Mouse (Mus musculus): ENCODE measurements around the gene Parp9.
"Not testable (repeated sequence)": the region's sequence is repeated elsewhere in the genome, so short reads cannot be mapped to it uniquely, and the experiment has no call there.

Gene Parp9

GRCm38 (mm10) chr16:35924341-35924740, 13.9 kb upstream of the Parp9 start:
- DNase-seq (ENCODE audit: low spot score): no peak

GRCm38 (mm10) chr16:35932179-35933055, 5.9 kb upstream of the Parp9 start:
- no peak for DNase-seq (ENCODE audit: low spot score)

GRCm38 (mm10) chr16:35933181-35933580, 5.1 kb upstream of the Parp9 start:
- no peak for DNase-seq (ENCODE audit: low spot score)

- no peak for DNase-seq (ENCODE audit: low spot score)
Measured at GRCm38 (mm10) chr16:35939261-35939660, 991 bp downstream of the Parp9 start.

- DNase-seq (ENCODE audit: low spot score): peak; percentile 70
Measured at GRCm38 (mm10) chr16:35939690-35940089, 1.4 kb downstream of the Parp9 start.

GRCm38 (mm10) chr16:35941382-35941781, 3.1 kb downstream of the Parp9 start:
- no peak for DNase-seq (ENCODE audit: low spot score)

- no peak for DNase-seq (ENCODE audit: low spot score)
Measured at GRCm38 (mm10) chr16:35949264-35949663, 11.0 kb downstream of the Parp9 start.

- DNase-seq (ENCODE audit: low spot score): no peak
Measured at GRCm38 (mm10) chr16:35951216-35951615, 12.9 kb downstream of the Parp9 start.

GRCm38 (mm10) chr16:35952628-35953130, 14.4 kb downstream of the Parp9 start:
- DNase-seq (ENCODE audit: low spot score): no peak

GRCm38 (mm10) chr16:35965991-35966390, 27.7 kb downstream of the Parp9 start:
- not testable (repeated sequence) for DNase-seq (ENCODE audit: low spot score)

GRCm38 (mm10) chr16:35966411-35967115, 28.3 kb downstream of the Parp9 start:
- DNase-seq (ENCODE audit: low spot score): no peak

- no peak for DNase-seq (ENCODE audit: low spot score)
Measured at GRCm38 (mm10) chr16:35967319-35967718, 29.0 kb downstream of the Parp9 start.

GRCm38 (mm10) chr16:35968149-35968548, 29.9 kb downstream of the Parp9 start:
- no peak for DNase-seq (ENCODE audit: low spot score)

GRCm38 (mm10) chr16:35974021-35974420, 35.8 kb downstream of the Parp9 start:
- DNase-seq (ENCODE audit: low spot score): no peak

GRCm38 (mm10) chr16:35978450-35978849, 40.2 kb downstream of the Parp9 start, which contains the start of gene Kpna1:
Gene Kpna1 (plus strand): TSS chr16:35978750.
- DNase-seq (ENCODE audit: low spot score): not testable (repeated sequence)

GRCm38 (mm10) chr16:35981363-35981821, 43.1 kb downstream of the Parp9 start:
- peak; percentile 97 for DNase-seq (ENCODE audit: low spot score)

- no peak for DNase-seq (ENCODE audit: low spot score)
Measured at GRCm38 (mm10) chr16:35982506-35982901, 44.2 kb downstream of the Parp9 start.

GRCm38 (mm10) chr16:35982902-35983516, 44.7 kb downstream of the Parp9 start:
- DNase-seq (ENCODE audit: low spot score): peak; percentile 87

- peak; percentile 23 for DNase-seq (ENCODE audit: low spot score)
Measured at GRCm38 (mm10) chr16:35983517-35984101, 45.3 kb downstream of the Parp9 start.

- DNase-seq (ENCODE audit: low spot score): no peak
Measured at GRCm38 (mm10) chr16:35984471-35984870, 46.2 kb downstream of the Parp9 start.

GRCm38 (mm10) chr16:35987930-35988329, 49.7 kb downstream of the Parp9 start:
- DNase-seq (ENCODE audit: low spot score): no peak

GRCm38 (mm10) chr16:35992391-35992790, 54.1 kb downstream of the Parp9 start:
- DNase-seq (ENCODE audit: low spot score): no peak
